Mouse (Mus musculus): ENCODE measurements around the gene Tbl3.

DNA sequence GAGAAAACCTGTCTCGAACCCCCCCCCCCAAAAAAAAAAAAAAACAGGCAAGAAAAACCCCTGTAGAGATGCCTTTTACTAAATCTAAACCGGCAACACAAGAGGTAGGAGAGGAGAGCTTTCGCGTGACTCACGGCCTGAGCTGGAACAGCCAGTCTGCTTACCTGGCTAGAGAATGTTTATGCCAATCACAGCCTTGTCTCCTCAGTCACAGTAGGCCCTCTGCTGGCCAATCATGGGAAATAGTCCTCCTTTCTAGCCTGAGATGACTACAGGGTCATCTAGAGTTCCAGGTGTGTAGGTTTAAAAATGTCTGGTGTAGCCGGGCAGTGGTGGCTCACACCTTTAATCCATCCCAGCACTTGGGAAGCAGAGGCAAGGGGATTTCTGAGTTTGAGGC is 40.0 kb downstream of the Tbl3 start:
- TF ChIP-seq POLR2A (IDR thresholded peaks at IDR 0.05; ENCODE audit: low read depth, low read length) (no peak), CTCF (IDR thresholded peaks at IDR 0.05; ENCODE audit: extremely low read depth, insufficient read length, insufficient replicate concordance, low read depth, low read length) (peak; percentile 58; the same call in 1 of the 2 replicates)
